Mouse (Mus musculus): ENCODE data around the gene Ubr1.

- TF ChIP-seq POLR2A (IDR thresholded peaks at IDR 0.05; ENCODE audit: borderline replicate concordance, insufficient read depth, low read length), result peak; percentile 84
- TF ChIP-seq CTCF (IDR thresholded peaks at IDR 0.05; ENCODE audit: borderline replicate concordance, insufficient read depth, low read depth, low read length), result no peak
These were observed 120.0 kb downstream of the Ubr1 start, which contains the start of gene Ttbk2 for GRCm38 (mm10) chr2:120850424-120851082.
